Mouse (Mus musculus): ENCODE measurements around the gene Hoxd10. TPM values are rescaled to one million over a fixed set of nuclear protein-coding genes. Genes with fewer than 3 reads are reported as not detected.
A peak's percentile ranks its signal among the peaks of the same experiment; 100 is the strongest.

Hoxd10 gene
- polyA plus RNA-seq, 1 experiment from 2014 or later: not detected

GRCm38 (mm10) chr2:74655420-74655781 is 36.3 kb upstream of the Hoxd10 start:
- H3K27me3 ChIP-seq (ENCODE audit: control insufficient read depth, insufficient read depth, low read length): peaks cover 65% of the 10 kb centered on the region
- H3K9ac ChIP-seq (replicated peaks; ENCODE audit: low read length): no peak overlapping the region
- ATAC-seq (replicated peaks; ENCODE audit: insufficient number of reproducible peaks, low FRiP score, low TSS enrichment, low read depth): no peak
- peak; percentile 40 for DNase-seq (ENCODE audit: low spot score)
- H3K9me3 ChIP-seq (replicated peaks; ENCODE audit: control insufficient read depth, low read length): no peaks in the 10 kb centered on the region
- H3K4me3 ChIP-seq (ENCODE audit: low read depth, low read length): peak overlapping the region; percentile 23
- peak overlapping the region; percentile 49; the same call in 1 of the 2 replicates for H3K4me2 ChIP-seq (ENCODE audit: low read depth, low read length)
- no peaks in the 10 kb centered on the region; the same call in 1 of the 2 replicates for H3K4me1 ChIP-seq (ENCODE audit: control insufficient read depth, insufficient read depth, low read length)
- H3K36me3 ChIP-seq (replicated peaks; ENCODE audit: control insufficient read depth, insufficient read depth, low read depth, low read length): no peaks in the 10 kb centered on the region
- H3K27ac ChIP-seq (replicated peaks; ENCODE audit: low read depth, low read length): no peak overlapping the region
- WGBS: 1% methylated on average over 27 of the region's 47 CpGs

GRCm38 (mm10) chr2:74655821-74656631 is 35.7 kb upstream of the Hoxd10 start:
- Histone ChIP-seq H3K4me1 (ENCODE audit: control insufficient read depth, insufficient read depth, low read length) (no peaks in the 10 kb centered on the region; the same call in 1 of the 2 replicates), H3K27me3 (ENCODE audit: control insufficient read depth, insufficient read depth, low read length) (peaks cover 65% of the 10 kb centered on the region), H3K4me2 (ENCODE audit: low read depth, low read length) (peak overlapping the region; percentile 49; the same call in 1 of the 2 replicates), H3K9me3 (replicated peaks; ENCODE audit: control insufficient read depth, low read length) (no peaks in the 10 kb centered on the region), H3K27ac (replicated peaks; ENCODE audit: low read depth, low read length) (no peak overlapping the region), H3K36me3 (replicated peaks; ENCODE audit: control insufficient read depth, insufficient read depth, low read depth, low read length) (no peaks in the 10 kb centered on the region), H3K4me3 (ENCODE audit: low read depth, low read length) (peak overlapping the region; percentile 23), H3K9ac (replicated peaks; ENCODE audit: low read length) (no peak overlapping the region)
- DNase-seq (ENCODE audit: low spot score) (peak; percentile 50), ATAC-seq (replicated peaks; ENCODE audit: insufficient number of reproducible peaks, low FRiP score, low TSS enrichment, low read depth) (no peak)
- WGBS: 0% methylated on average over 60 of the region's 69 CpGs

- no peaks in the 10 kb centered on the region for H3K9me3 ChIP-seq (replicated peaks; ENCODE audit: control insufficient read depth, low read length)
- H3K4me2 ChIP-seq (ENCODE audit: low read depth, low read length): no peak overlapping the region
- ATAC-seq (replicated peaks; ENCODE audit: insufficient number of reproducible peaks, low FRiP score, low TSS enrichment, low read depth) (no peak), DNase-seq (ENCODE audit: low spot score) (peak; percentile 29)
- no peak overlapping the region for H3K4me3 ChIP-seq (ENCODE audit: low read depth, low read length)
- no peaks in the 10 kb centered on the region; the same call in 1 of the 2 replicates for H3K4me1 ChIP-seq (ENCODE audit: control insufficient read depth, insufficient read depth, low read length)
- peaks cover 67% of the 10 kb centered on the region for H3K27me3 ChIP-seq (ENCODE audit: control insufficient read depth, insufficient read depth, low read length)
- H3K9ac ChIP-seq (replicated peaks; ENCODE audit: low read length): no peak overlapping the region
- WGBS: 3% methylated on average over 4 of the region's 4 CpGs
- H3K27ac ChIP-seq (replicated peaks; ENCODE audit: low read depth, low read length): no peak overlapping the region
- H3K36me3 ChIP-seq (replicated peaks; ENCODE audit: control insufficient read depth, insufficient read depth, low read depth, low read length): no peaks in the 10 kb centered on the region
Measured at GRCm38 (mm10) chr2:74656632-74657021, 35.1 kb upstream of the Hoxd10 start.

GRCm38 (mm10) chr2:74657251-74658023 is 34.3 kb upstream of the Hoxd10 start:
- Histone ChIP-seq H3K4me3 (ENCODE audit: low read depth, low read length) (no peak overlapping the region), H3K36me3 (replicated peaks; ENCODE audit: control insufficient read depth, insufficient read depth, low read depth, low read length) (no peaks in the 10 kb centered on the region), H3K4me2 (ENCODE audit: low read depth, low read length) (no peak overlapping the region), H3K4me1 (ENCODE audit: control insufficient read depth, insufficient read depth, low read length) (no peaks in the 10 kb centered on the region; the same call in 1 of the 2 replicates), H3K9ac (replicated peaks; ENCODE audit: low read length) (no peak overlapping the region), H3K27me3 (ENCODE audit: control insufficient read depth, insufficient read depth, low read length) (peaks cover 67% of the 10 kb centered on the region), H3K9me3 (replicated peaks; ENCODE audit: control insufficient read depth, low read length) (no peaks in the 10 kb centered on the region), H3K27ac (replicated peaks; ENCODE audit: low read depth, low read length) (no peak overlapping the region)
- peak; percentile 38 for DNase-seq (ENCODE audit: low spot score)
- 2% methylated on average over 62 of the region's 62 CpGs for WGBS
- no peak for ATAC-seq (replicated peaks; ENCODE audit: insufficient number of reproducible peaks, low FRiP score, low TSS enrichment, low read depth)

- H3K4me2 ChIP-seq (ENCODE audit: low read depth, low read length): no peak overlapping the region
- H3K4me1 ChIP-seq (ENCODE audit: control insufficient read depth, insufficient read depth, low read length): no peaks in the 10 kb centered on the region; the same call in 1 of the 2 replicates
- H3K36me3 ChIP-seq (replicated peaks; ENCODE audit: control insufficient read depth, insufficient read depth, low read depth, low read length): no peaks in the 10 kb centered on the region
- no peak overlapping the region for H3K4me3 ChIP-seq (ENCODE audit: low read depth, low read length)
- no peaks in the 10 kb centered on the region for H3K9me3 ChIP-seq (replicated peaks; ENCODE audit: control insufficient read depth, low read length)
- no peak overlapping the region for H3K27ac ChIP-seq (replicated peaks; ENCODE audit: low read depth, low read length)
- H3K9ac ChIP-seq (replicated peaks; ENCODE audit: low read length): no peak overlapping the region
- WGBS: 1% methylated on average over 15 of the region's 15 CpGs
- peaks cover 72% of the 10 kb centered on the region for H3K27me3 ChIP-seq (ENCODE audit: control insufficient read depth, insufficient read depth, low read length)
- DNase-seq (ENCODE audit: low spot score) (no peak), ATAC-seq (replicated peaks; ENCODE audit: insufficient number of reproducible peaks, low FRiP score, low TSS enrichment, low read depth) (no peak)
Measured at GRCm38 (mm10) chr2:74658024-74658666, 33.6 kb upstream of the Hoxd10 start.

GRCm38 (mm10) chr2:74658667-74659371 is 32.9 kb upstream of the Hoxd10 start:
- H3K9ac ChIP-seq (replicated peaks; ENCODE audit: low read length): no peak overlapping the region
- no peak overlapping the region for H3K27ac ChIP-seq (replicated peaks; ENCODE audit: low read depth, low read length)
- H3K36me3 ChIP-seq (replicated peaks; ENCODE audit: control insufficient read depth, insufficient read depth, low read depth, low read length): no peaks in the 10 kb centered on the region
- no peaks in the 10 kb centered on the region; the same call in 1 of the 2 replicates for H3K4me1 ChIP-seq (ENCODE audit: control insufficient read depth, insufficient read depth, low read length)
- no peaks in the 10 kb centered on the region for H3K9me3 ChIP-seq (replicated peaks; ENCODE audit: control insufficient read depth, low read length)
- DNase-seq (ENCODE audit: low spot score) (peak; percentile 45), ATAC-seq (replicated peaks; ENCODE audit: insufficient number of reproducible peaks, low FRiP score, low TSS enrichment, low read depth) (no peak)
- H3K4me3 ChIP-seq (ENCODE audit: low read depth, low read length): no peak overlapping the region
- under 1% methylated on average over 47 of the region's 47 CpGs for WGBS
- no peak overlapping the region for H3K4me2 ChIP-seq (ENCODE audit: low read depth, low read length)
- H3K27me3 ChIP-seq (ENCODE audit: control insufficient read depth, insufficient read depth, low read length): peaks cover 76% of the 10 kb centered on the region

GRCm38 (mm10) chr2:74659507-74660005 is 32.2 kb upstream of the Hoxd10 start, which contains the start of gene Evx2:
Evx2 (minus strand) TSS chr2:74659557.
- H3K4me3 ChIP-seq (ENCODE audit: low read depth, low read length): no peak within 1 kb of the TSS
- ATAC-seq (replicated peaks; ENCODE audit: insufficient number of reproducible peaks, low FRiP score, low TSS enrichment, low read depth) (no peak), DNase-seq (ENCODE audit: low spot score) (peak; percentile 28)
- 1% methylated on average over 28 of the region's 28 CpGs for WGBS
- H3K36me3 ChIP-seq (replicated peaks; ENCODE audit: control insufficient read depth, insufficient read depth, low read depth, low read length): no peaks in the 10 kb centered on the region
- peaks cover 76% of the 10 kb centered on the region for H3K27me3 ChIP-seq (ENCODE audit: control insufficient read depth, insufficient read depth, low read length)
- no peaks in the 10 kb centered on the region for H3K9me3 ChIP-seq (replicated peaks; ENCODE audit: control insufficient read depth, low read length)
- no peak within 1 kb of the TSS for H3K4me2 ChIP-seq (ENCODE audit: low read depth, low read length)
- H3K4me1 ChIP-seq (ENCODE audit: control insufficient read depth, insufficient read depth, low read length): no peaks in the 10 kb centered on the region; the same call in 1 of the 2 replicates
- no peak within 1 kb of the TSS for H3K9ac ChIP-seq (replicated peaks; ENCODE audit: low read length)
- no peak within 1 kb of the TSS for H3K27ac ChIP-seq (replicated peaks; ENCODE audit: low read depth, low read length)

All from embryonic facial prominence, embryonic 11.5 days (tissue).